ENCODE assay signal across 14 mouse cellular contexts in the genomic region with DNA sequence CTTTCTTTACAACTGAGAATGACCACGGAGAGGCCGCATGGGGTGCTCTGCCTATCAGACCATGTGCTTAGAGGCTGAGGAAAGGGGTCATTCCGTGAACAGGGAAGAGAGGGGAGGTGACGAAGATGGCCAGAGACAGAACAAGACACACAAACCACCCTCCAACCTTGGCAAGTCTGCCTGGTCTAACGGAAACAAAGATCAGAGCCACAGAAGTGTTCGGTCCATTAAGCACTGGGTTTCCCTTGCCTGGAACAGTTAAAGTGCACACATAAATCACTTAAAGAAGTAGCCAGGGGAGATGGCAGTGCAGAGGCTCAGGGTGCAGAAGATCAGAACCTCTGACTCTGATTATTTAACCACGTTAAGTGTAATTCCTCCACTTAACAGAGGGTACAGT. TPM values are rescaled to one million over a fixed set of nuclear protein-coding genes. Genes with fewer than 3 reads are reported as not detected.
DNase-seq lines count a peak whose midpoint lies in the region; ATAC-seq and TF ChIP-seq lines count a peak whose summit lies in the region.
"Had no signal": no experiment of that assay in that cellular context is flagged by ENCODE, and none has a peak within 500 bp of the region (broad histone marks: within the 10 kb centered on the region; RNA-seq: fewer than 3 reads in every experiment).

No protein-coding gene starts in this region.

- H3K27ac ChIP-seq in limb, embryonic 13.5 days: no peak overlapping the region
- H3K27ac ChIP-seq in intestine, postnatal 0 days (ENCODE audit: low read depth, low read length): no peak overlapping the region
- H3K27ac ChIP-seq in forebrain, embryonic 10.5 days: no peak overlapping the region

- TF ChIP-seq CTCF in intestine, postnatal 0 days (IDR thresholded peaks at IDR 0.05; ENCODE audit: low read depth): no peak

- WGBS in limb, embryonic 13.5 days: 15% methylated on average over 7 of the region's 7 CpGs
- WGBS in intestine, postnatal 0 days: 66% methylated on average over 7 of the region's 7 CpGs
- whole genome bisulfite sequencing in forebrain, embryonic 10.5 days: 74% methylated on average over 7 of the region's 7 CpGs

- H3K9ac ChIP-seq in limb, embryonic 13.5 days: peak overlapping the region; percentile 31; the same call in 1 of the 2 replicates
- no peak overlapping the region for H3K9ac ChIP-seq in intestine, postnatal 0 days (ENCODE audit: low read depth, low read length)

- H3K4me2 ChIP-seq in limb, embryonic 13.5 days (replicated peaks): peak overlapping the region; percentile 45
- no peak overlapping the region for H3K4me2 ChIP-seq in intestine, postnatal 0 days (replicated peaks; ENCODE audit: low read depth)
- H3K4me2 ChIP-seq: liver, embryonic 11.5 days had no signal

- H3K4me3 ChIP-seq in limb, embryonic 13.5 days: no peak overlapping the region
- H3K4me3 ChIP-seq in intestine, postnatal 0 days (ENCODE audit: low read depth, low read length): no peak overlapping the region
- H3K4me3 ChIP-seq in forebrain, embryonic 10.5 days: no peak overlapping the region

- peaks cover 35% of the 10 kb centered on the region for H3K27me3 ChIP-seq in limb, embryonic 13.5 days
- no peaks in the 10 kb centered on the region for H3K27me3 ChIP-seq in intestine, postnatal 0 days (replicated peaks; ENCODE audit: control insufficient read depth, insufficient read depth, low read length)
- no peaks in the 10 kb centered on the region for H3K27me3 ChIP-seq in forebrain, embryonic 10.5 days (ENCODE audit: poor library complexity, severe bottlenecking)

- no peak for ATAC-seq in limb, embryonic 13.5 days (ENCODE audit: low FRiP score, low read depth)
- ATAC-seq in intestine, postnatal 0 days: no peak
- ATAC-seq: forebrain, embryonic 14.5 days; lung, postnatal 0 days had no signal

- H3K4me1 ChIP-seq in limb, embryonic 13.5 days: peaks cover 25% of the 10 kb centered on the region
- no peaks in the 10 kb centered on the region for H3K4me1 ChIP-seq in intestine, postnatal 0 days (replicated peaks; ENCODE audit: control insufficient read depth, insufficient read depth, low read length)
- peaks cover 7% of the 10 kb centered on the region; the same call in 1 of the 2 replicates for H3K4me1 ChIP-seq in forebrain, embryonic 10.5 days

- peak; percentile 9 for DNase-seq in kidney, adult 18-20 months
- no peak for DNase-seq in kidney, adult 11 months
- peak; percentile 46 for DNase-seq in embryo, embryonic 9.5 days (ENCODE audit: extremely low spot score)
- no peak for DNase-seq in urinary bladder, postnatal 10 days (ENCODE audit: low spot score)
- DNase-seq in forebrain, embryonic 10.5 days (ENCODE audit: extremely low spot score, low spot score): no peak
- DNase-seq: cerebellum, adult 9-10 months; gastrocnemius, postnatal 10 days; midbrain, embryonic 14.5 days; thymus, postnatal 14 days had no signal

- H3K9me3 ChIP-seq in limb, embryonic 13.5 days: no peaks in the 10 kb centered on the region
- H3K9me3 ChIP-seq in intestine, postnatal 0 days (ENCODE audit: control insufficient read depth): no peaks in the 10 kb centered on the region
- no peaks in the 10 kb centered on the region for H3K9me3 ChIP-seq in forebrain, embryonic 10.5 days

- no peaks in the 10 kb centered on the region for H3K36me3 ChIP-seq in limb, embryonic 13.5 days
- H3K36me3 ChIP-seq in intestine, postnatal 0 days (ENCODE audit: control insufficient read depth, insufficient read depth): no peaks in the 10 kb centered on the region
- no peaks in the 10 kb centered on the region for H3K36me3 ChIP-seq in forebrain, embryonic 10.5 days (replicated peaks)

RNA-seq across cellular contexts. Expression of gene Rsu1, which starts 37.3 kb away (rescaled TPM):
- 125 and 131 TPM in 2 replicates for polyA plus RNA-seq in limb, embryonic 13.5 days (2015; fragmentation: Nextera tagmentation; extraction: Ambion mirVana)
- 66.4 and 68.3 TPM in 2 replicates for polyA plus RNA-seq in intestine, postnatal 0 days (2015; fragmentation: Nextera tagmentation; extraction: Ambion mirVana)
- 62.0 and 62.4 TPM in 2 replicates for polyA plus RNA-seq in forebrain, embryonic 10.5 days (2016; fragmentation: Nextera tagmentation; extraction: Ambion mirVana)

Comparison
In these comparisons a context has a peak if more than half of its experiments do, and no peak if none do; other contexts are left out.
1. DNase-seq: peak in kidney, adult 18-20 months (single experiment) and embryo, embryonic 9.5 days (single experiment); none in kidney, adult 11 months (single experiment), urinary bladder, postnatal 10 days (single experiment) and forebrain, embryonic 10.5 days (single experiment).